Mouse (Mus musculus): ENCODE data around the gene Robo1.

The Robo1 gene

DNA sequence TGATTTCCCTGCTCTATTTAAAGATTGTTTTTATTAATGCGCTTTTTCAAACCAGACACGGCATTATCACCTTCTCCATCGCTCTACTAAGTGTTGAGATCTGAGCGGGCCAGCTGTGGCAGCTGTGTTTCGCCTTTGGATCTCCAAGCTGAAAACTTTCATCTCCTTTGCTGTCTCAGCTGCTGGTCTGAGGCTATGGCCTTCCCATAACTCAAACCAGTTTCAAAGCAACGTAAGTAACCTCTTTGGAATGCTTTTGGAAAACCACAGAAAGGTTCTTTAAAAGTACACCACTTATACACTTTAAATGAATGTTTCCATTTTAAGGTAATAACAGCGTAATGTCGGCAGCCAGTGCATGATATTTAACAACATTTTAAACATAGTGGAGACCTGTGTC lies 520.3 kb downstream of the Robo1 start:
- in situ Hi-C loops (cut with MboI, MseI) = no loop called here

DNA sequence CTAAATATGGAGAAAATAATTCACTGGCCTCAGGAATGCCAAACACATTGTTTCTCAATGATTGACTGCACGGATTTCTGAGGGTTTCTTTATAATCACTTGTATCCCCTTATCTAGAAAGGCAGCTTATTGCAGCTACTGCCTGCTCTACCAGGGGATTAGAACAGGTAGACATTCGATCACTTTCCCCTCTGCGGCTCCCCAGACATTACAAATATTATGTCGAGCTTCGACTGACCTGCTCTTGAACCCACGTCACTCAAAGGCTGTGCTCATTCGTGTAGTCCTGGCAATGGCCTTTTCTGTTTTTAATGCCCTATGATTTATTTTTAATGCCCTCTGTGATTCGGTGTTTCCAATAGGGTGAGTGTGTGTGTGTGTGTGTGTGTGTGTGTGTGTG lies 521.4 kb downstream of the Robo1 start:
- in situ Hi-C loops (cut with MboI, MseI) = no loop called here

DNA sequence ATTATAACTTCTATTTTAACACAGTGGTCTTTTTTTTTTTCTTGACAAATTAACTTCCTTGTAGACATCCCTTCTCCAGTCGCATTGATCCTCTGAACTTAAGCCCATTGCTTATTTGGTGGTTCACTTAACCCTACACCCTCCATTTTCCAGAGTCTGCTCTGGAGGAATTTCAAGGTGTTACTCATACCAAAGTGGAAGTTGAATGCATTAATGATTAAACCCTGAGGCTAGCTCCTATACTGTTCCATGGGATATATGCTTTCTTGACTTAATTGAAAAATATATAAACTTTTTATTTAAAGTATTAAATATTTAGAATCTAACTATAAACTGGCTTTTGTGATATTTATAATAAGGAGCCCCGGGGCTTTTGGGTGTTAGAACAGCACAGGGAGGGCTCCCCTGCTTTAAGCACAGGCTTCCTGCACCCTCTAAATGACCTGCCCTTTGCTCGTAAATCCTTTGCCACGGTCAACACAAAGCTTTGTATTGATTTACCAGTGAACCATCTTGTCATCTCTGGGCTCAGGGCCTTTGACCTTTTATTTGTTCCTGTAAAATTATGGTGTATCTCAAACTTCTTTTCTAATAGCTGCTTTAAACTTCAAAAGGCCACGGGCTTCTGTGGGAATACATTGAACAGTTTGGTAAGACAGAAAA lies 522.4 kb downstream of the Robo1 start:
- in situ Hi-C loops (cut with MboI, MseI) = no loop called here

DNA sequence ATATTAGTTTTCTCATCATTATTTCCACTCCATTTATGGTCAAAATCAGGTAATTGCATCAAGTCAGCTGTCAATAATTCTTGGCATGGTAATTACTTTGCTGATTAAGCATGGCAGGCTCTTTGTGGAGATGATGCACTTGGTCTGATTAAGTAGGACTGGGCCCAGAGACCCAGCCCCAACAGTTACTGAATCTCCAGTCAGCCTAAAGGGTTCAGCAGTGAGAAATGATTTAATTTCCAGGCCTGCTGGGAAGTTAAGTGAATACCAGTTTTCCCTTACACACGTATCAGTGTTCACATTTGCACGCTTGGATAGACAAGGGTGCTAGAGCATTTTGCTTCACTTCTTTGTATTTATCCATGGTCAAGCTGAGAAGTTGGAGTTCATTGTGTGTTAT lies 526.2 kb downstream of the Robo1 start:
- in situ Hi-C loops (cut with MboI, MseI) = no loop called here

DNA sequence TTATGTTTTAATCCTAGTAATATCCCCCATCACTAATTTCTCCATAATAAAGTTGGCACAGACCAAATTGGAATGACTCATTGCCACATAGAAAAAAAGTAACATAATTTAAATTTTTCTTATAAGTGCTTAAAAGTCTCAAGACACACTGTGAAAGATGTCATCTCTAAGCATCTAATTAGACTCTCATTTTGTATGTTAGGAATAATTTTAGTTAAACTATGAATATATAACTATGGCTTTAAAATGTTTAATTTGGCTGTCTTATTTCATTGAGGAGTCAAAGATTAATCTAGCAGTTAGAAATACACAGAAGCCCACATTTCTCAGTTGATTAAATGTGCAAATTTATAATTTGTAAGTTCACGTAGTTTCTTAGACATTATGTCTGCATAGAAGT lies 530.9 kb downstream of the Robo1 start:
- in situ Hi-C loops (cut with MboI, MseI) = no loop called here

DNA sequence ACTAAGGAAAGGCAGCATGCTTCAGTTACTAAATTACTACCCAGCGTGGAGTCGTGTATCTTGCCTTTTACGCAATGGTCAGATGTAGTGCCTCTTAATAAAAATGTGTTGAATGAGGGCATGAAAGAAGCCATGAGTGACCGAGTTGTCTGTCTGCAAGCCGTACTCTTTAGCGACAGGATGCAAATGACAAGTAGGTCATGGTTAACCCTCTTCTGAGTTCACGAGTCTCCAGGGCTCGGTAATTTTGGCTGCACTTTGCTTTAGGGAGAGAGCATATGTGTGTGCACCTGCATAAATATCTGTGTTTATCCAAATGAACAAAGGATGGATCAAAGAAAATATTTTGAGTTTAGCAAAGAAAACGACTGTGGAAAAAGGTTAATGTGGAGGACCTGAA lies 533.0 kb downstream of the Robo1 start:
- in situ Hi-C loops (cut with MboI, MseI) = no loop called here

DNA sequence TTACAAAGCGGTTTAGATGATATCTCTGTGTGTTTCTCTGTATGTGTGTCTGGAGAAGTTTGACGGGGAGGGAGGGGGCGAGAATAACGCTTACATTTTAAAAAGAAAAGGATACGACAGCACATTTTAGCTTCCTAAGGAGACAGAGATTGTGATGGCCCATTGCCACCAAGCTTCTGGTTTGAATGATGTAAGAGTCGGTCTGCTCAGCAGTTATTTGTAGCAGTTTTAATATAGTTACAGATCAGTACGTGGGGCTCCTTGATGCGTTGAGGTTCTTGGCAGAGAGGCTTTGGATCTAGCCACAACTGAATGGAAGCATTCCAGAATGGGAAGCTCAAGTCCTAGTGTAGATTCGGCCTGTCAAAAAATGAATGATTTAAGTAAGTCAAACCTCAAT lies 546.0 kb downstream of the Robo1 start:
- in situ Hi-C loops (cut with MboI, MseI) = no loop called here

DNA sequence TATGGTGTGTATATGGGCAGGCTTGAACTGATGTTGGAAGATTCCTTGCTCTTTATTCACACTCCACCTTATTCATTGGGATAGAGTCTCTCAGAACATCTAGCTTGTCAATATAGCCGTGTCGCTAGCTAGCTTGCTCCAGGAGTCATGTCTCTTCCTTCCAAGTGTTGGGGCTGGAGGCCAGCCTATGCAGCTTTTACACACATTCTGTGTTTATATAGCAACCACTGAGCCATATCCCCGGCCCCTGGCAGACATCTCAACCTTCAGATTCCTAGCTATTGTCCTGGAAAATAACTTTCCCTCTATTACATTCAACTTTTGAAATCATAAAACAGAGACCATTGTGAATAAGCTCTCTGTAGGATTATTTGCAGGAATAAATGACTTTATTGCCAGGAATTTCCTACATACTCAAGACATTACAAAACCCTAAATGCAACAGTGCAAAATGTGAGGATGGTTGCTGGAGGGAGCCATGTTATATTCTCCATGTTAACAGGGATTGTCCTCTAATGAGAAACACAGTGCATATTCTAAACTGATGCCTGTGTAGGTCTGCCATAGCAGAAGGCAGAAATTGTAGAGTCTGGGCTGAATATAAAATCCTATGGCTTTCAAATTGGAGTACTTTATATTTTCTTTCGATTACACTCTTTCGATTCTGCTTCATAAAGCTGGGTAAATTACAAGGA lies 546.9 kb downstream of the Robo1 start:
- in situ Hi-C loops (cut with MboI, MseI) = no loop called here

DNA sequence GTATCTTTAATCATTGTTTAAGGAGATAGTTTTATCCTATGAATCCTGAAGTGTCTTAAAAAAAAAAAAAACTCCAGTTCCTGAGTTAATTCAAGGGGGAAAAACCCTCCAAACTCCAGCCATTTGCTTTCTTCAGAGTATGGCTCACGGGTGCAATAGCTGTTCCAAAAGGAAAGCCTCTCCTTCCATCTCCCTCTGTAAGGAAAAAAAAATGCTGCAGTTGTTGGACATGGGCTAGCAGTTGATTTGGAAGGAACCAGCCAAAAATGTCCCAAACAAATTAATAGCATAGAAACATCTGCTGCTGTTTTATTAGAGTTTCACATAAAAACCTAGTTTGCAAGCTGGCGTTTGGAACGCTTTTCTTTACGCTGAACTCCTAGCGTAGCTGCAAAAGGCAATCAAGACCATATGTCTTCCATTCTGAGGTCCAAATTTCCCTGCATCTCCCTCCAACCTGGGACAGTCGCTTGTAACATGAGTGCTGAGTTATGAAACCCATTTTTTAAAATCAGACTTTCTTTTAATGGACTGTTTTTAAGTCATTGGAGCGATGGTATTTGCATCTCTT lies 553.7 kb downstream of the Robo1 start:
- in situ Hi-C loops (cut with MboI, MseI) = no loop called here

DNA sequence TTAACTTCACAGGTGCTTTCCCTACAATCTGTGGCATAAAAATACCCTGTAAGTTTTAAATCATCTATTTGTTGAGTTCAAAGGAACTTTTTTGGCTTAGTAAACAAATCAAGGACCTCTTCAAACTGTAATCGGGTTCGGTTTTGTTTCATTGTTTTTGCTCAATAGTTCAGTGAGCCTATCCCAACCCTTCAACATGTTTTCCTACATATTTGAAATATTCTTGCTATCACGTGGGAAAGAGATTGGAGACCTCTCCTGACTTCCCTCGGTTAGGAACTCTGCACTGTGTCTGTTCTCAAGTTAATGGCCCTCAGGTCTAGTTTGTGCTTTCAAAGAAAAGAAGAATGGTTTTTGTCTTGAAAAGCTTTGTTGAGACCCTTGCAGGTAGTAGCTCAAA lies 557.9 kb downstream of the Robo1 start:
- in situ Hi-C loops (cut with MboI, MseI) = no loop called here

DNA sequence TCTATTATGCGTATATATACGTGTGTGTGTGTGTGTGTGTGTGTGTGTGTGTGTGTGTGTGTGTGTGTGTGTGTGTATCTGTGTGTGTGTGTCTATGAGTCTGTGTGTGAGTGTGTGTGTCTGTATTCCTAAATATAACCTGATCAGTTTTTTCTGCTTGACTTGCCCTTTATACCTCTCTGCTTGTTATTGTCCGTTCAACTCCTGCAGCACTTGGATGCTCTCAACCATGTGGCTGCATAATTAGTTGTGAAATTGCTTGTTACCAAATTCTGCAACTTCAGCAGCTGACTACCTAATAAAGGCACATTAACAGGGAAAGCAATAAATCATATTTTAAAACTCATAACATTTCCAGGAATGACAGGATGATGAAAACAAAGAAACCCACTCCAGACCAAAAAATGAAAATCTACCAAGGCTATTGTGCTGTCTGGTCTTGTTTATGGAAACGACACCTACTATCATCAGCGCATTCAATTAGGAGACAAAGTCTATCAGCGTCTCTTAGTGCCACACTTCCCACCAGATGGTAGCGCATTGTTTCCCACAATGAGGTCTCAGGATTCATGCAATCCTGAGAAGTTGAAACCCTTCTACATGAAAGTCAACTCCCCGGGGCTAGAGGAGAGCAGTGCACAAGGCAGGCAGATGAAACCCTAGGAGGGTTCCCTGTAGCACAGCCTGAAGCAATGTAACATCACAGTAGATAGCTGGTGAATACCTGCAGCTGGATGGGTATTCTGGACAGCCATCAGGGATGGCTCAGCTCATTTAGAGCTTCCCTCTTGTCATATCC lies 567.0 kb downstream of the Robo1 start:
- in situ Hi-C loops (cut with MboI, MseI) = no loop called here

DNA sequence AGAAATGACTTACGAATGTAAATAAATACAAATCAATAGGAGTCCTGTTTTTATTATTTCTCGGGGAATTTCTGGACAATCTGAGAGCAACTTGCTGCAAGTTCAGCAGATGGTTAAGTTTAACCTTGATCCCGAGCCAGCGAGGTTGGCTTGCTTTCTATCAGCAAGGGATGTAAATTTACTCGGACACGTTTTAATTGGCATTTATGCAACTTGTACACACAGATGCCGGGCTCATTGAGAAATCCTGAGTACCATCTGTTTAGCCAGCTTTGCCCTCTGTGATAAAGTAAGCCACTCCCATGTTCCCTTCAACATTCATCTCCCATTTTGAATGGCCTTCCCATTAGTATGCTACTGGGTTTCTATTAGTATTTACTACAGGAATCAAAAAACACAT lies 580.0 kb downstream of the Robo1 start:
- in situ Hi-C loops (cut with MboI, MseI) = no loop called here

DNA sequence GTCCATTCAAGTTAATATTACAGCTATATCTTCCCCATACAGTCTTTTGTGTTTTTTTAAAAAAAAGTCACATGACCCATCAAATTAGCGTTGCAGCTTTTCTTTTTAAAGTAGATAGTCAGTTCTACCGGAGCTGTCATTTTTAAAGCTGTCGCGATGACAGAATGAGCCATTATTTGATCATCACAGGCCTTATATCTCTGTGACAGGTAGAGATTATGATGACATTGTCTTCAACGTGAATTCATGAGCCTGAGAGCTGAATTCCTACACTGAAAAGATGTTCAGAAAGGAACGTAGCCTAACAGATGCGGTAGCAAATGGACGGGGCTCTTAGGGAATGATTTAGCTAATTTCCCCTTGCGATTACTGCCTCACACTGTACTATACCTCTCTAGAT lies 581.3 kb downstream of the Robo1 start:
- in situ Hi-C loops (cut with MboI, MseI) = no loop called here

DNA sequence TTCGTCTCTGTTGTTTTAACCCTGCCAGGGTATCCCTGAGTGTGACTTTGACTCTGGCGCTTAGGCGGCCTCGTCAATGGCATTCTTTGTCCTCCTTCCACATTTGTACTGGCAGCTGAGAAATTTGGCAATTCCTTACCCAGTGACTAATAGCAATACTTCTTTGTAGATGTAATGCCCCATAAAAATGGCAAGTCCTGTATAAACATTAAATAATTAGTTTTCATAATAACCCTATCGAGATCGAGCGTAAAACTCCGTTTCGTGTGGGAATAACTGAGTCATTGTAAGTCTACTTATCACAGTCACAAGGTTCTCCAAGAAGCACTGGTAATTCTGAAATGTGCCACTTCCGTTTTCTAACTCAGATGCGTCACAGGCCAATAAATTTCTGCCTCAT lies 589.0 kb downstream of the Robo1 start:
- in situ Hi-C loops (cut with MboI, MseI) = no loop called here

DNA sequence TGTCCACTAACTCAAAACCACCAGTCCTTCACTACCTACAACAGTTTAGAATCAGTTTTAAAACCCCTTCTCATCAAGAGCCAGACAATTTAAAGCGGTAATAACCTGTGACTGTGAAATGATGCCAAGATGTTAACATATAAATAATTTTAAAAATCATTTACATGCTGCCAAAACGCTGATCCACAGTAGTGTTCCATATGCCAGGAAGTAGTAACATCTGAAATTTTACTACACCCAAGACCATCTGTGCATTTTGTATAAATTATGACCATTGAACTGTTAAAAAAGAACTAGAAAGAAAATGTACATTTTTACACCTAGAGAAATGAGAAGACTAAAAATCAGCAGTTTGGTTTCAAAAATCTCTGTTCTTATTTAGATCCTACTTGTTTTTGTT lies 600.8 kb downstream of the Robo1 start:
- in situ Hi-C loops (cut with MboI, MseI) = no loop called here

DNA sequence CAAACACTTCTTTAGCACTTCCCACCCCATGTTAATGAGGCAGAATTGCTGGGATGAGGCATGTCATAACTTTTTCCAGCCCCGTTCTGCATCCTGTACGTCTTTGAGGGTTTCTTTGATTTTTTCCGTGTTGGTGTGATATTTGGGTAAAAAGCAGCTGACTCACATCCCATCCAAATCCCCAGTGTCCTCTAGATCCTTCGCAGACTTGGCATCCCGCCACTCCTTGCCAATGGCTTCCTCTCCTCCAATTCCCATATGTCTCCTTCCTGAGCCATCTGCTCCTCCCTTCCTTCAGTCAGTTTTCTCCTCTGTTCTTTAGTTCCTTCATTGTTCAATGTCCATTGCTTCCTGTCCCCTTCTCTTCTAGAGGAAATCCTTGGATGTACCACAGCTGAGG lies 605.0 kb downstream of the Robo1 start:
- in situ Hi-C loops (cut with MboI, MseI) = no loop called here

DNA sequence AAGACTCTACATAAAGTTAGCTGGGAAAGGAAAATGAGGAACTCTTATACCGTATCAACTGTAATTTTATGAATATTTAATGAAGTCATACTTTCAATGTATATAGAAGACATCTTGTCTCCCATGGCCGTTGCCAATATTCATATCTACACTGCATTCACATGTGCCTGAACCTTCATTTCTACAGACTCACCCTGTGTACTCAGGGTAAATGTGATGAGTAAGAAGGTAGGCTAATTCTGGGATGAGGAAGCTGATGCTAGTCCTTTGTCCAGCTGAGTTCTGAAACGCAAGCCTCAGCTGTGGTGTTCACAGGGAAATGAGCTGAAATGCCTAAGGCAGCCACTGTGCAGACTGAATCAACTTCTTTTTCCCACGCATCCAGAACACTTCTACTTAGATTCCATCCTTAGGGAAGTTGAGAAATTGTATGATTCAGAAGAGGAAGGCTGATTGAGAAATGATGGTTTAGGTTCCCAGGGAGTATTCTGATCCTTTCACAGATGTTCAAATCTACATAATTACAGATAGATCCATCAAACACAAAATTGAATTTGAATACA lies 606.0 kb downstream of the Robo1 start:
- in situ Hi-C loops (cut with MboI, MseI) = no loop called here

DNA sequence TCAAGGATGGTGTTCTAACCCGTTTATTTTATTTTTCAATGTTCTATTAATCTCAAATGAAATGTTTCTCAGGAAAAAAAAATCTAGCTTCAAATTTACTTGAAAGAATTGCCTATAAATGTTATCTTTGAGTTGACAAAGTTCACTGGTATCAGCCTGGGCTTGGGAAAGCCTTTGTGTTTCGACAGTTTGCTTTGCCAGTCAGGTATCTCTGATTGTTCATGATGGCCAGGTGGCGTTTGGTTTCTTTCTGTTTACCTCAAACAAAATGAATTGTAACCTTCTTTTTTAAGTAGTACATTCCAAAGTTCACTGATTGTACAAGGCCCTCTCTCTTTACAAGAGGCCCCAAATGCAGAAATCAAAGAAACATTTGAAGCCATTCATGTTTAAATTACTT lies 611.9 kb downstream of the Robo1 start:
- in situ Hi-C loops (cut with MboI, MseI) = no loop called here

DNA sequence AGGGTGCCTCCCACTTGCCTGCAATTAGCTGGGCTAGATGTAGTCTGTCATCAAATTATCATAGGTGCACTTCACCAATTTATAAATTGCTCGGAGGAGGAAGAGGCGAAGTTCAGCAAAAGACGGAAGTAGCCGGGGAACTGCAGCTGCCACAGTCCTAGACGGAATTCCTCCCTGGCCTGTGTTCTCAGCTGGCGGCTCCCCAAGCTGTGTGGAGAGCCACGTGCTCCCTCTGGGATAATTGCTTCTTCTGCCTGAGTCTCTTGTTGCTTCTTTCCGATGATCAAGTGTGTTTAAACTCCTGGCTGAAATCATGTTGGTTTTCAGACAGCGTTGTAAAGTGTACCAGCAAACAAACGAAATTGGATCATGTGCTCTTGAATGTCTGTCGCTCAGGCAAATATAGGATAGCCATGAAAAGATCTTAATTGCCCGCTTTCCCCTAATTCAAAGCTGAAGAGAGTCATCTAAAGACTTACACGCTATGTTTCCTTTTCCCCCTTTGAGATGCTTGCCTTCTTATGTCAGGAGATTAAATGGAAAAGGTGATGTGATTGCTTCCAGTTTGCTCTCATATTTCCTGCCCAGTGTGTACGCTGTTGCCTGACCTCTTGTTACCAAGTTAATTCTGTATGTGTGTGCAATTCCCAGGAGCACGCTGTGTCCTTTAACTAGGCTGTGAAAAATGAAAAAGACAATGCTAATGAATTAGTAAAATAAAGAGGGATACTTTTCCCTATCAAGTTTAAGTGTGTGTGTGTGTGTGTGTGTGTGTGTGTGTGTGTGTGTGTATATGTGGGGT lies 616.5 kb downstream of the Robo1 start:
- in situ Hi-C loops (cut with MboI, MseI) = no loop called here

DNA sequence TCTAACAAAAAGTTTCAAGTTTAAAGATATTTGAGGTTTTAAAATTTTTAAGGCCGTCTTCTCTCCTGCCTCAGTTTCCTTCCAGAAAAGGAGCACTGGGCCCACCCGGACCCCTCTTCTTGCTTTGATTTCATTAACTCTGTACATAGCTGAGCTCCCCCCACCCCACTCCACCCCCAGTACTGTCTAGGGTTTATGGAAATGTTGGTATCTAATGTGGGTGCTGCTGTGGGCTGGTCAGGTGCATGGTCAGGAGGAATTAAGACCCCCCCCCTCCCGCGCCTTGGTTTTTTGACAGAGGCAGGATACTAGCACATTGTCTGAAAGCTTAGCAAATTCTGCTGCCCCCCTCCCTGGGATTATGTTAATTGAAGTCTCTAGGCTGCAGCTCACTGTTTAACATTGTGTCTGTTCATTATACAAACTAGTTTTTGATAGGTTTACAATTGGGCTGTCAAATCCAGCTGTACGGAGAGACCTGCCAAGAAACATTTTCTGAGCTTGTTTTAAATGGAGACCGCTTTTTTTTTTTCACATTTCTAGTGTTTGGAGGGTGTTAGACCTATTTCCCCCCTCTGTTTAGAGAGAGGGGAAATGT lies 620.5 kb downstream of the Robo1 start:
- in situ Hi-C loops (cut with MboI, MseI) = no loop called here

DNA sequence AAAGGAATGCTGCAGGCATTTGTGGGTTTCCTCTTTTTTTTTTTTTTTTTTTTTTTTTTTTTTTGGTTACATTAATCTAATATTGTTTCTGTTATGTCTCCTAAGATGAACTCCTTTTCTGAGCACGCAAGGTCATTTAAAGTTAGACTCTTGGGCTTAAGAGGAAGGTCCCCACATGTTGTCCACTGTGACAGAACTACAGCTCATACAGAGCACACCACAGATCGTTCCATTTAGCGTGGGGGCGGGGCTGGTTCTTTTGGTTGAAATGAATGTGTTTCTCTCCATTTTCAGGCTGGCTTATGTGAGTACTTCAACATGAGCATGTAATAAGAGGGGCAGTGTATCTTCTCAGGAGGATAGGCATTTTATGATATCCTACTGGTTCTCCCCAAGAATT lies 622.8 kb downstream of the Robo1 start:
- in situ Hi-C loops (cut with MboI, MseI) = no loop called here

Measured in regulatory T cell (primary cell).